Mouse (Mus musculus) C2C12 (cell line): ENCODE measurements around the gene Tff2.

ENCODE experiments used
- CEBPB ChIP-seq: IDR thresholded peaks from one replicate; pipeline ENCODE4 v1.6.1; 2011; ENCODE audit warnings: low read depth, mild to moderate bottlenecking, control low read depth, moderate library complexity
- CTCF ChIP-seq: IDR thresholded peaks from one replicate; pipeline ENCODE4 v1.5.1; 2011; ENCODE audit not compliant: control insufficient read depth, insufficient read depth, insufficient read length
- FOSL1 ChIP-seq: IDR thresholded peaks from one replicate; pipeline ENCODE4 v1.8.0; 2011; ENCODE audit warnings: mild to moderate bottlenecking, low read length; ENCODE audit not compliant: poor library complexity, insufficient read depth, severe bottlenecking
- MAX ChIP-seq: IDR thresholded peaks from one replicate; pipeline ENCODE4 v1.6.1; 2011; ENCODE audit warnings: mild to moderate bottlenecking, control low read depth
- MYOD1 ChIP-seq: IDR thresholded peaks from one replicate; pipeline ENCODE4 v1.6.1; 2011; ENCODE audit warnings: low read depth; ENCODE audit not compliant: control insufficient read depth, insufficient read length
- MYOG ChIP-seq: IDR thresholded peaks from one replicate; pipeline ENCODE4 v1.6.1; 2011; ENCODE audit not compliant: control insufficient read depth, insufficient read length; ENCODE audit errors: extremely low read depth

GRCm38 (mm10) chr17:31176321-31176720 lies 32.2 kb upstream of the Tff2 start:
- no peak for TF ChIP-seq CTCF
- no peak for TF ChIP-seq MYOD1
- TF ChIP-seq MAX: no peak
- TF ChIP-seq CEBPB: no peak
- TF ChIP-seq FOSL1: no peak
- TF ChIP-seq MYOG: no peak
